Mouse (Mus musculus) heart, adult 2 months (tissue): ENCODE data around the gene Sptbn4. TPM values are rescaled to one million over a fixed set of nuclear protein-coding genes. Genes with fewer than 3 reads are reported as not detected.

Experiments used
- DNase-seq, 2 experiments: peaks; one replicate each; pipeline ENCODE4 v3.0.0; 2021
- H3K27ac ChIP-seq: fragments of 200-600 bp; 2 replicates; pipeline ENCODE4 v1.8.1; 2022
- H3K27me3 ChIP-seq: fragments of 200-500 bp; 2 replicates; pipeline ENCODE4 v1.6.1; 2012; ENCODE audit warnings: mild to moderate bottlenecking, low read length, inconsistent platforms, mixed read lengths; ENCODE audit not compliant: control insufficient read depth, insufficient read depth
- H3K36me3 ChIP-seq: fragments of 200-500 bp; 2 replicates; pipeline ENCODE4 v1.6.1; 2012; ENCODE audit warnings: low read length, inconsistent platforms; ENCODE audit not compliant: control insufficient read depth, insufficient read depth
- H3K4me1 ChIP-seq: fragments of 200-500 bp; 2 replicates; pipeline ENCODE4 v1.6.1; 2011; ENCODE audit warnings: low read length; ENCODE audit not compliant: control insufficient read depth, insufficient read depth
- H3K4me3 ChIP-seq: fragments of 200-600 bp; 2 replicates; pipeline ENCODE4 v1.8.1; 2022
- H3K79me2 ChIP-seq: fragments of 200-500 bp; replicated peaks from 2 replicates; pipeline ENCODE4 v1.6.1; 2012; ENCODE audit warnings: mild to moderate bottlenecking, inconsistent platforms, low read length, moderate library complexity, mixed read lengths; ENCODE audit not compliant: control insufficient read depth, insufficient read depth
- H3K9ac ChIP-seq: fragments of 200-500 bp; 2 replicates; pipeline ENCODE4 v1.6.1; 2012; ENCODE audit warnings: low read depth, mild to moderate bottlenecking, control low read depth, inconsistent platforms, low read length, mixed read lengths
- CTCF ChIP-seq: fragments of 200-600 bp; IDR thresholded peaks from 2 replicates; pipeline ENCODE4 v1.8.1; 2022; ENCODE audit warnings: antibody characterized with exemption, mild to moderate bottlenecking, moderate library complexity
- EP300 ChIP-seq: fragments of 200-500 bp; IDR thresholded peaks from 2 replicates; pipeline ENCODE4 v1.6.1; 2011; ENCODE audit warnings: low read depth, low read length, control low read depth; ENCODE audit not compliant: insufficient read depth
- POLR2A ChIP-seq: fragments of 200-500 bp; IDR thresholded peaks from 2 replicates; pipeline ENCODE4 v1.6.1; 2011; ENCODE audit warnings: mild to moderate bottlenecking, low read depth, low read length, control low read depth; ENCODE audit not compliant: insufficient read depth
- WGBS: fragments of 180-500 bp; shearing (Covaris S2); methylation state at CpG from one replicate; pipeline ENCODE4 v1.1.7; 2018; 5-methylcytosine and 5-hydroxymethylcytosine counted together
- intact Hi-C: fragments of 180-260 bp; cut with DNase I; formaldehyde crosslinking; loops from one replicate; pipeline ENCODE4 v1.15.1; 2025
- polyA plus RNA-seq: library from polyadenylated mRNA; depleted of rRNA; stranded (reverse); fragments of >200 nt; gene quantifications from 2 replicates; pipeline ENCODE4 v1.2.3, GENCODE M21; 2012
- total RNA-seq, 2 experiments: library from RNA; stranded (reverse); gene quantifications; 2 replicates each; pipeline ENCODE4 v1.2.3; 2021

Sptbn4 gene
- total and polyA plus RNA-seq, 3 experiments, result 0.18 to 0.23 (median 0.20) TPM

GRCm38 (mm10) chr7:27458614-27459013 lies 11.1 kb upstream of the Sptbn4 start:
- Histone ChIP-seq H3K79me2 (no peaks in the 10 kb centered on the region), H3K4me1 (no peaks in the 10 kb centered on the region), H3K9ac (no peak overlapping the region), H3K27ac (no peak overlapping the region), H3K27me3 (no peaks in the 10 kb centered on the region), H3K36me3 (no peaks in the 10 kb centered on the region), H3K4me3 (no peak overlapping the region)
- no peak for TF ChIP-seq EP300
- TF ChIP-seq CTCF, result no peak
- no peak for TF ChIP-seq POLR2A
- no peak for DNase-seq
- intact Hi-C loops, result no loop called here
- WGBS, result 83% methylated on average over 4 of the region's 4 CpGs

- H3K9ac ChIP-seq, result no peak overlapping the region
- H3K79me2 ChIP-seq, result no peaks in the 10 kb centered on the region
- no peaks in the 10 kb centered on the region for H3K27me3 ChIP-seq
- no peak for TF ChIP-seq CTCF
- no peak for TF ChIP-seq EP300
- 92% methylated on average over 3 of the region's 3 CpGs for WGBS
- H3K4me1 ChIP-seq, result no peaks in the 10 kb centered on the region
- intact Hi-C loops, result no loop called here
- H3K27ac ChIP-seq, result no peak overlapping the region
- no peak overlapping the region for H3K4me3 ChIP-seq
- H3K36me3 ChIP-seq, result no peaks in the 10 kb centered on the region
- no peak for DNase-seq
These were observed 7.8 kb upstream of the Sptbn4 start for GRCm38 (mm10) chr7:27455273-27455672.

GRCm38 (mm10) chr7:27454461-27455121 lies 7.1 kb upstream of the Sptbn4 start:
- Histone ChIP-seq H3K27ac (no peak overlapping the region), H3K36me3 (no peaks in the 10 kb centered on the region), H3K9ac (no peak overlapping the region), H3K4me3 (no peak overlapping the region), H3K27me3 (no peaks in the 10 kb centered on the region), H3K4me1 (no peaks in the 10 kb centered on the region), H3K79me2 (no peaks in the 10 kb centered on the region)
- WGBS, result 50% methylated on average over 10 of the region's 10 CpGs
- intact Hi-C loops, result no loop called here
- TF ChIP-seq CTCF (no peak), EP300 (no peak), POLR2A (no peak)
- DNase-seq, result no peak

GRCm38 (mm10) chr7:27452206-27452770 lies 4.8 kb upstream of the Sptbn4 start:
- H3K4me1 ChIP-seq, result peaks cover 3% of the 10 kb centered on the region
- no peaks in the 10 kb centered on the region for H3K79me2 ChIP-seq
- intact Hi-C loops, result no loop called here
- DNase-seq, result no peak
- TF ChIP-seq CTCF (no peak), EP300 (no peak), POLR2A (no peak)
- H3K27ac ChIP-seq, result no peak overlapping the region
- no peak overlapping the region for H3K4me3 ChIP-seq
- no peaks in the 10 kb centered on the region for H3K27me3 ChIP-seq
- H3K36me3 ChIP-seq, result no peaks in the 10 kb centered on the region
- no peak overlapping the region for H3K9ac ChIP-seq
- WGBS, result 69% methylated on average over 13 of the region's 13 CpGs

GRCm38 (mm10) chr7:27451359-27451758 lies 3.9 kb upstream of the Sptbn4 start:
- no peaks in the 10 kb centered on the region for H3K79me2 ChIP-seq
- H3K27ac ChIP-seq, result no peak overlapping the region
- peaks cover 9% of the 10 kb centered on the region for H3K4me1 ChIP-seq
- DNase-seq, result no peak
- no peaks in the 10 kb centered on the region for H3K27me3 ChIP-seq
- TF ChIP-seq CTCF (no peak), POLR2A (no peak), EP300 (no peak)
- H3K4me3 ChIP-seq, result no peak overlapping the region
- intact Hi-C loops, result no loop called here
- H3K9ac ChIP-seq, result no peak overlapping the region
- no peaks in the 10 kb centered on the region for H3K36me3 ChIP-seq
- 92% methylated on average over 2 of the region's 2 CpGs for WGBS

GRCm38 (mm10) chr7:27449256-27449862 lies 1.9 kb upstream of the Sptbn4 start:
- Histone ChIP-seq H3K4me3 (no peak overlapping the region), H3K27ac (no peak overlapping the region; the same call in 1 of the 2 replicates), H3K9ac (no peak overlapping the region), H3K27me3 (no peaks in the 10 kb centered on the region; the same call in 1 of the 2 replicates), H3K4me1 (peaks cover 9% of the 10 kb centered on the region), H3K79me2 (no peaks in the 10 kb centered on the region), H3K36me3 (no peaks in the 10 kb centered on the region)
- 57% methylated on average over 10 of the region's 10 CpGs for WGBS
- DNase-seq, result peak; percentile 73 to 79
- intact Hi-C loops, result loop anchor here (2.0 to 5.0 kb wide), 4 partner anchors 42 to 113 kb away; partner anchors contain the start of genes Gm20479, Ltbp4 and Shkbp1
- TF ChIP-seq EP300 (no peak), CTCF (peak; percentile 78)
